Mouse (Mus musculus) CH12.LX (cell line): Measurements from ENCODE around the gene Pdgfc. TPM values are rescaled to one million over a fixed set of nuclear protein-coding genes. Genes with fewer than 3 reads are reported as not detected.

ENCODE experiments used
- DNase-seq: peaks from one replicate; pipeline ENCODE4 v3.0.0-alpha.2; 2013; ENCODE audit errors: extremely low read depth
- H3K27ac ChIP-seq: 2 replicates; pipeline ENCODE4 v1.5.1; 2012; ENCODE audit warnings: low read depth, mild to moderate bottlenecking, control low read depth, moderate library complexity; ENCODE audit not compliant: insufficient read depth
- H3K27me3 ChIP-seq: replicated peaks from 2 replicates; pipeline ENCODE3; 2012; ENCODE audit warnings: inconsistent platforms
- H3K36me3 ChIP-seq, 2 experiments: replicated peaks in 1 of 2; 2 replicates each; pipeline versions ENCODE3 to v1.6.1; 2012; ENCODE audit warnings: inconsistent platforms in 1 of 2, low read length in 1 of 2, mild to moderate bottlenecking in 1 of 2, mixed read lengths in 1 of 2, moderate library complexity in 1 of 2; ENCODE audit not compliant: control insufficient read depth in 1 of 2, insufficient read depth in 1 of 2
- H3K4me1 ChIP-seq, 2 experiments: 2 replicates each; pipeline ENCODE4 v1.6.1; 2012; ENCODE audit warnings: inconsistent platforms in 1 of 2, moderate library complexity in 1 of 2; ENCODE audit not compliant: insufficient read depth in 2 of 2, control insufficient read depth in 1 of 2
- H3K4me2 ChIP-seq: 2 replicates; pipeline ENCODE4 v1.6.1; 2012; ENCODE audit warnings: low read depth, mild to moderate bottlenecking, control low read depth; ENCODE audit not compliant: poor library complexity, insufficient read depth, severe bottlenecking
- H3K4me3 ChIP-seq, 3 experiments: fragments of 150-350 bp in 1 of 3; sonication (generic) in 1 of 3; replicated peaks in 1 of 3; 2 replicates each; pipeline versions ENCODE3 to v1.5.1; 2011 to 2012; ENCODE audit warnings: low read depth in 2 of 3, low read length in 2 of 3, mild to moderate bottlenecking in 2 of 3, moderate library complexity in 2 of 3, control low read depth in 1 of 3, improper control_type of control experiment in 1 of 3, inconsistent platforms in 1 of 3, mixed read lengths in 1 of 3; ENCODE audit not compliant: poor library complexity in 1 of 3
- H3K79me2 ChIP-seq: replicated peaks from 2 replicates; pipeline ENCODE4 v1.6.1; 2012; ENCODE audit warnings: mild to moderate bottlenecking, moderate library complexity; ENCODE audit not compliant: control insufficient read depth, poor library complexity, insufficient read depth, severe bottlenecking; ENCODE audit errors: extremely low read depth
- H3K9ac ChIP-seq: 2 replicates; pipeline ENCODE4 v1.6.1; 2012; ENCODE audit warnings: low read depth, mild to moderate bottlenecking, control low read depth, moderate library complexity; ENCODE audit not compliant: insufficient read depth
- H3K9me3 ChIP-seq: replicated peaks from 2 replicates; pipeline ENCODE3; 2012; ENCODE audit warnings: low read length, inconsistent platforms, mixed read lengths
- BHLHE40 ChIP-seq: IDR thresholded peaks from 2 replicates; pipeline ENCODE4 v1.6.1; 2011; ENCODE audit warnings: mild to moderate bottlenecking, low read depth, low read length, improper control_type of control experiment
- CHD2 ChIP-seq: IDR thresholded peaks from 2 replicates; pipeline ENCODE4 v1.6.1; 2011; ENCODE audit warnings: low read length, improper control_type of control experiment
- HCFC1 ChIP-seq: IDR thresholded peaks from 2 replicates; pipeline ENCODE4 v1.6.1; 2012; ENCODE audit warnings: low read depth, mild to moderate bottlenecking, inconsistent platforms, low read length, improper control_type of control experiment
- JUN ChIP-seq: IDR thresholded peaks from 2 replicates; pipeline ENCODE4 v1.6.1; 2011; ENCODE audit warnings: low read depth, mild to moderate bottlenecking, low read length, improper control_type of control experiment, moderate library complexity; ENCODE audit not compliant: insufficient read depth
- MXI1 ChIP-seq: IDR thresholded peaks from 2 replicates; pipeline ENCODE4 v1.6.1; 2011; ENCODE audit warnings: mild to moderate bottlenecking, low read depth, low read length, improper control_type of control experiment
- MYC ChIP-seq: IDR thresholded peaks from 2 replicates; pipeline ENCODE4 v1.6.1; 2011; ENCODE audit warnings: low read depth, mild to moderate bottlenecking, improper control_type of control experiment, low read length
- POLR2AphosphoS2 ChIP-seq: IDR thresholded peaks from 2 replicates; pipeline ENCODE4 v1.6.1; 2011; ENCODE audit warnings: low read depth, low read length, improper control_type of control experiment
- RCOR1 ChIP-seq: conservative IDR thresholded peaks from 2 replicates; pipeline ENCODE4 v1.6.1; 2012; ENCODE audit warnings: low read depth, mild to moderate bottlenecking, inconsistent platforms, low read length, improper control_type of control experiment
- UBTF ChIP-seq: IDR thresholded peaks from 2 replicates; pipeline ENCODE4 v1.6.1; 2012; ENCODE audit warnings: low read depth, mild to moderate bottlenecking, inconsistent platforms, low read length, improper control_type of control experiment, moderate library complexity
- dilution Hi-C: fragments of 300-500 bp; cut with MboI; formaldehyde crosslinking; loops from 2 replicates; pipeline ENCODE4 v1.14.3; 2020; ENCODE audit warnings: low sequenced_read_pairs; ENCODE audit not compliant: extremely low pct_unique_long_range_greater_than_20kb, extremely low pct_ligation_motif_present
- in situ Hi-C: fragments of 300-500 bp; cut with MboI; formaldehyde crosslinking; loops from 3 replicates; pipeline ENCODE4 v1.14.3; 2019; ENCODE audit warnings: low sequenced_read_pairs, low pct_ligation_motif_present, low pct_unique_long_range_greater_than_20kb, mixed read lengths
- polyA plus RNA-seq: library from polyadenylated mRNA; unstranded; fragments of >175 nt; gene quantifications from 2 replicates; pipeline ENCODE4 v1.2.1, GENCODE M21; 2012; ENCODE audit warnings: low read depth; ENCODE audit not compliant: insufficient read length
- total RNA-seq, 2 experiments: library from RNA; depleted of rRNA; stranded (reverse); fragments of 300-350 nt in 1 of 2; fragments of >200 nt in 1 of 2; gene quantifications; 2 replicates each; pipeline ENCODE4 v1.2.3; 2012 to 2014

Pdgfc gene
- total and polyA plus RNA-seq, 3 experiments = 0.09 to 0.20 (median 0.17) TPM

DNA sequence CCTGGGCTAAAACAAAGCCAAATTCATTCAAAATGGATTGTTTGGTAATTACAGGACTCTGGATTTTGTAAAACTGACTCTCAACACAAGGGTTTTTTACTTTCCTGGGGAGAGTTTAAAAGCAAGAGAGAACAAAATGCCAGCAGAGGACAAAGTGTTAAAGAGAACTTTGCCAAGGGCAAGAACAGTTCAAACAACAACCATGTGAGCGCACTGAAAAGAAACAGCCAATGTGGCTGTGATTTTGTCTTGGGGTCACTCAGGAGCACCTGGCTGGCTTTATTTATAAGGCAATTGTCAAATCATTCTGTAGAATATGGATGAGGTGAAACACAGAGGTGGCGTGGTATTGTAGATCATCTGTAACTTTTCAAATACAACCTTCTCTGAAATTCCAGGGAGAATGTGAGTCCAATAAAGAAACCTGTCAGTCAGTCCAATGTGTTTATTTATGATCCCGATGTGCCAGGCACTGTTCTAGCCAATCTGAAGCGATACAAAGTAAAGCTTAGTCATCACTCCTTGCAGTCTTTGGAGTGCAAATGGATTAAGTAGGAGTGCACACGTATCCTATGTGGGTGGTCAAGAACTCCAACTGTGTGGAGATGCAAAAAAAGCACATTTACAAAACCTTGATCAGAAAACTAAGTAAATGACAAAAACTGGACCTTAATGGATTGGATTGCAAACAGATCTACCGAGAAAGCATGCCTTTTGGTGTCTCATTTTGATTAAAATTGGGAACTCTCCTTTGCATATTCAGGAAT, 1.7 kb upstream of the Pdgfc start:
- no peak overlapping the region for H3K27ac ChIP-seq
- H3K4me1 ChIP-seq = peaks cover 5 to 10% of the 10 kb centered on the region in 2 experiments; a peak in 3 of 4 replicates
- H3K4me3 ChIP-seq = no peak overlapping the region
- H3K79me2 ChIP-seq = no peaks in the 10 kb centered on the region
- no peaks in the 10 kb centered on the region for H3K36me3 ChIP-seq
- in situ Hi-C loops (loop anchor here (10.0 to 25.0 kb wide), 2 partner anchors 753 to 890 kb away; no protein-coding TSS in a partner anchor), dilution Hi-C loops (no loop called here)
- H3K9ac ChIP-seq = no peak overlapping the region
- DNase-seq = no peak
- no peaks in the 10 kb centered on the region for H3K9me3 ChIP-seq
- no peak for TF ChIP-seq JUN
- TF ChIP-seq HCFC1 = no peak
- TF ChIP-seq RCOR1 = no peak
- TF ChIP-seq MYC = no peak
- no peak overlapping the region for H3K4me2 ChIP-seq
- H3K27me3 ChIP-seq = peaks cover 7% of the 10 kb centered on the region

DNA sequence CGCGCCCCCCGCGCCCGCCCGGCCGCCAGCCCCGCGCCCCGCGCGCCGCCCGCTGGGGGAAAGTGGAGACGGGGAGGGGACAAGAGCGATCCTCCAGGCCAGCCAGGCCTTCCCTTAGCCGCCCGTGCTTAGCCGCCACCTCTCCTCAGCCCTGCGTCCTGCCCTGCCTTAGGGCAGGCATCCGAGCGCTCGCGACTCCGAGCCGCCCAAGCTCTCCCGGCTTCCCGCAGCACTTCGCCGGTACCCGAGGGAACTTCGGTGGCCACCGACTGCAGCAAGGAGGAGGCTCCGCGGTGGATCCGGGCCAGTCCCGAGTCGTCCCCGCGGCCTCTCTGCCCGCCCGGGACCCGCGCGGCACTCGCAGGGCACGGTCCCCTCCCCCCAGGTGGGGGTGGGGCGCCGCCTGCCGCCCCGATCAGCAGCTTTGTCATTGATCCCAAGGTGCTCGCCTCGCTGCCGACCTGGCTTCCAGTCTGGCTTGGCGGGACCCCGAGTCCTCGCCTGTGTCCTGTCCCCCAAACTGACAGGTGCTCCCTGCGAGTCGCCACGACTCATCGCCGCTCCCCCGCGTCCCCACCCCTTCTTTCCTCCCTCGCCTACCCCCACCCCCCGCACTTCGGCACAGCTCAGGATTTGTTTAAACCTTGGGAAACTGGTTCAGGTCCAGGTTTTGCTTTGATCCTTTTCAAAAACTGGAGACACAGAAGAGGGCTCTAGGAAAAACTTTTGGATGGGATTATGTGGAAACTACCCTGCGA, 517 bp downstream of the Pdgfc start:
- in situ Hi-C loops = loop anchor here (10.0 to 25.0 kb wide), 2 partner anchors 751 to 888 kb away; no protein-coding TSS in a partner anchor
- H3K4me1 ChIP-seq = peaks cover 5 to 10% of the 10 kb centered on the region in 2 experiments; a peak in 3 of 4 replicates
- dilution Hi-C loops = no loop called here
- H3K9me3 ChIP-seq = no peaks in the 10 kb centered on the region
- no peak overlapping the region for H3K9ac ChIP-seq
- peak overlapping the region; percentile 10 to 62 (median 59) for H3K4me3 ChIP-seq
- no peak for DNase-seq
- peaks cover 7% of the 10 kb centered on the region for H3K27me3 ChIP-seq
- no peak overlapping the region for H3K27ac ChIP-seq
- H3K36me3 ChIP-seq = no peaks in the 10 kb centered on the region
- H3K4me2 ChIP-seq = peak overlapping the region; percentile 97
- no peaks in the 10 kb centered on the region for H3K79me2 ChIP-seq
- TF ChIP-seq UBTF = peak; percentile 71; the same call in 1 of the 2 replicates
- peak; percentile 63 for TF ChIP-seq BHLHE40
- no peak for TF ChIP-seq POLR2AphosphoS2
- peak; percentile 93 for TF ChIP-seq CHD2
- TF ChIP-seq MXI1 = no peak
- TF ChIP-seq, all 38 proteins: peak for 3
